22 mouse cellular contexts compared by ENCODE assay signal in the genomic region with DNA sequence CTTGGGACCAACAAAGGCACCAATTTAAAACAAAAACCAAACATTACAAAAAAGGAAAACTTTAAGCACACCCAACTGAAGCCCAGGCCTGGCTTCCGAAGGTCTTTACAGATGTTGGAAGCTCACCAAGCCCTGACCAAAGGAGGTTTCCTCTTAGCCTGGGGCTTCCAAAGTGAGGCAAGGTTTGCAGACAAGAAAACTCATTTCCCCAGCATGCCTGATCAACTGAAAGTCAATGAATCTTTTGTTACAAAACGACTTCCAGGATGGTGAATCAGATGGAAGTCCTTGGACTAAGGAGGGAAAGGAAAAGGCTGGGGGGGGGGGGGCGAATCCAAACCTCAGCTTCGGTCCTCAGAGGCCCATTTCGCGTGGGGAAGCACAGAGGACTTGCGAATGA.
A peak's percentile ranks its signal among the peaks of the same experiment; 100 is the strongest.
DNase-seq lines count a peak whose midpoint lies in the region; ATAC-seq lines count a peak whose summit lies in the region.
"Had no signal": no experiment of that assay in that cellular context is flagged by ENCODE, and none has a peak within 500 bp of the region (broad histone marks: within the 10 kb centered on the region; RNA-seq: fewer than 3 reads in every experiment).

No protein-coding gene starts in this region.

- 57% methylated on average over 7 of the region's 7 CpGs for WGBS in midbrain, embryonic 12.5 days
- WGBS in midbrain, embryonic 16.5 days = 55% methylated on average over 7 of the region's 7 CpGs

- no peak overlapping the region for H3K9ac ChIP-seq in midbrain, embryonic 12.5 days (replicated peaks)
- no peak overlapping the region for H3K9ac ChIP-seq in midbrain, embryonic 16.5 days (ENCODE audit: low read depth, low read length)
- H3K9ac ChIP-seq: forebrain, embryonic 13.5 days; kidney, embryonic 15.5 days; liver, embryonic 15.5 days; lung, embryonic 15.5 days; neural tube, embryonic 12.5 days had no signal

- H3K36me3 ChIP-seq in midbrain, embryonic 12.5 days = no peaks in the 10 kb centered on the region
- no peaks in the 10 kb centered on the region for H3K36me3 ChIP-seq in midbrain, embryonic 16.5 days (ENCODE audit: control insufficient read depth, insufficient read depth, low read length)
- H3K36me3 ChIP-seq: hindbrain, embryonic 10.5 days; kidney, embryonic 15.5 days; liver, embryonic 15.5 days; lung, embryonic 15.5 days; neural tube, embryonic 12.5 days had no signal

- intact Hi-C loops in heart, postnatal 36 days (cut with DNase I) = no loop called here

- no peaks in the 10 kb centered on the region for H3K27me3 ChIP-seq in midbrain, embryonic 12.5 days
- H3K27me3 ChIP-seq in midbrain, embryonic 16.5 days (ENCODE audit: control insufficient read depth, insufficient read depth, low read depth, low read length) = no peaks in the 10 kb centered on the region
- H3K27me3 ChIP-seq: forebrain, embryonic 13.5 days; kidney, embryonic 15.5 days; liver, embryonic 15.5 days; lung, embryonic 15.5 days; megakaryocyte, embryonic 14.5 days; neural tube, embryonic 12.5 days had no signal

- H3K9me3 ChIP-seq in midbrain, embryonic 12.5 days = no peaks in the 10 kb centered on the region
- no peaks in the 10 kb centered on the region for H3K9me3 ChIP-seq in midbrain, embryonic 16.5 days (replicated peaks; ENCODE audit: control insufficient read depth, low read length, poor library complexity, severe bottlenecking)
- H3K9me3 ChIP-seq: forebrain, embryonic 13.5 days; hindbrain, embryonic 10.5 days; kidney, embryonic 15.5 days; liver, embryonic 15.5 days; lung, embryonic 15.5 days; neural tube, embryonic 12.5 days had no signal

- H3K4me3 ChIP-seq in midbrain, embryonic 12.5 days = no peak overlapping the region
- H3K4me3 ChIP-seq in midbrain, embryonic 16.5 days (ENCODE audit: low read depth, low read length) = no peak overlapping the region
- H3K4me3 ChIP-seq: forebrain, embryonic 13.5 days; hindbrain, embryonic 10.5 days; kidney, embryonic 15.5 days; left cerebral cortex, adult 2 months; liver, embryonic 15.5 days; lung, embryonic 15.5 days; megakaryocyte, embryonic 14.5 days; neural tube, embryonic 12.5 days had no signal

- no peak overlapping the region for H3K27ac ChIP-seq in midbrain, embryonic 12.5 days (replicated peaks)
- H3K27ac ChIP-seq in midbrain, embryonic 16.5 days (ENCODE audit: low read length) = no peak overlapping the region
- H3K27ac ChIP-seq: forebrain, embryonic 13.5 days; hindbrain, embryonic 10.5 days; kidney, embryonic 15.5 days; left cerebral cortex, adult 2 months; liver, embryonic 15.5 days; lung, embryonic 15.5 days; neural tube, embryonic 12.5 days; stomach, postnatal 0 days had no signal

- no peaks in the 10 kb centered on the region for H3K4me1 ChIP-seq in midbrain, embryonic 12.5 days
- H3K4me1 ChIP-seq in midbrain, embryonic 16.5 days (ENCODE audit: control insufficient read depth, insufficient read depth, low read length) = 0 out of 2 replicates have a peak, but pooled peaks cover 3% of the 10 kb centered on the region
- H3K4me1 ChIP-seq: forebrain, embryonic 13.5 days; hindbrain, embryonic 10.5 days; liver, embryonic 15.5 days; lung, embryonic 15.5 days; megakaryocyte, embryonic 14.5 days; neural tube, embryonic 12.5 days had no signal

- 0 out of 2 replicates have a peak, but pooled peaks have one; percentile 12 for ATAC-seq in midbrain, embryonic 12.5 days (ENCODE audit: low FRiP score, low read depth)
- ATAC-seq in midbrain, embryonic 16.5 days = no peak
- no peak for ATAC-seq in inflammation-experienced regulatory T-cells, adult 6 months
- ATAC-seq: forebrain, embryonic 13.5 days; intestine, embryonic 16.5 days had no signal

- H3K4me2 ChIP-seq in midbrain, embryonic 12.5 days (replicated peaks) = no peak overlapping the region
- no peak overlapping the region for H3K4me2 ChIP-seq in midbrain, embryonic 16.5 days (ENCODE audit: low read length)
- H3K4me2 ChIP-seq: forebrain, embryonic 13.5 days; kidney, embryonic 15.5 days; liver, embryonic 15.5 days; lung, embryonic 15.5 days; neural tube, embryonic 12.5 days had no signal

- peak; percentile 83 for DNase-seq in heart, adult 11 months
- no peak for DNase-seq in heart, postnatal 36 days
- DNase-seq in NIH3T3 (ENCODE audit: low read depth) = peak; percentile 65
- DNase-seq in cerebellum, adult 9-11 months = no peak
- DNase-seq: gastrocnemius, postnatal 10 days; layer of hippocampus, adult 9-11 months; liver; lung, postnatal 36 days; right cerebral cortex, postnatal 14 days had no signal

Comparison
In these comparisons a context has a peak if more than half of its experiments do, and no peak if none do; other contexts are left out.
1. DNase-seq: peak in heart, adult 11 months (single experiment) and NIH3T3 (single experiment); none in heart, postnatal 36 days (0 of 2) and cerebellum, adult 9-11 months (single experiment).